Mouse (Mus musculus): ENCODE measurements around the gene Rhoa. TPM values are rescaled to one million over a fixed set of nuclear protein-coding genes. Genes with fewer than 3 reads are reported as not detected.
"Not testable (repeated sequence)": the region's sequence is repeated elsewhere in the genome, so short reads cannot be mapped to it uniquely, and the experiment has no call there.

Rhoa gene
- polyA plus RNA-seq, 1 experiment from 2014 or later = 556 TPM

- H3K4me1 ChIP-seq (replicated peaks; ENCODE audit: control insufficient read depth, insufficient read depth, low read length) = peaks cover 28% of the 10 kb centered on the region
- 0% methylated on average over 1 of the region's 1 CpGs for WGBS
- peak overlapping the region; percentile 86 for H3K27ac ChIP-seq (ENCODE audit: low read length)
- no peaks in the 10 kb centered on the region for H3K27me3 ChIP-seq (ENCODE audit: control insufficient read depth, insufficient read depth, low read depth, low read length)
- peak overlapping the region; percentile 96 for H3K9ac ChIP-seq (ENCODE audit: low read length)
- peaks cover 12% of the 10 kb centered on the region for H3K36me3 ChIP-seq (ENCODE audit: control insufficient read depth, insufficient read depth, low read length)
- peak overlapping the region; percentile 84 for H3K4me2 ChIP-seq (ENCODE audit: low read depth, low read length)
- H3K4me3 ChIP-seq (ENCODE audit: low read length) = peak overlapping the region; percentile 88
- no peaks in the 10 kb centered on the region for H3K9me3 ChIP-seq (ENCODE audit: control insufficient read depth, low read length)
- no peak for ATAC-seq (ENCODE audit: low read depth)
Observed at GRCm38 (mm10) chr9:108305170-108305569, 759 bp upstream of the Rhoa start.

GRCm38 (mm10) chr9:108306571-108306980 lies 647 bp downstream of the Rhoa start:
- ATAC-seq (ENCODE audit: low read depth) = peak; percentile 86
- H3K4me1 ChIP-seq (replicated peaks; ENCODE audit: control insufficient read depth, insufficient read depth, low read length) = peaks cover 29% of the 10 kb centered on the region
- no peaks in the 10 kb centered on the region for H3K9me3 ChIP-seq (ENCODE audit: control insufficient read depth, low read length)
- peak overlapping the region; percentile 93 for H3K4me3 ChIP-seq (ENCODE audit: low read length)
- peaks cover 12% of the 10 kb centered on the region for H3K36me3 ChIP-seq (ENCODE audit: control insufficient read depth, insufficient read depth, low read length)
- peak overlapping the region; percentile 84 for H3K4me2 ChIP-seq (ENCODE audit: low read depth, low read length)
- peak overlapping the region; percentile 100 for H3K27ac ChIP-seq (ENCODE audit: low read length)
- WGBS = under 1% methylated on average over 38 of the region's 51 CpGs
- H3K27me3 ChIP-seq (ENCODE audit: control insufficient read depth, insufficient read depth, low read depth, low read length) = no peaks in the 10 kb centered on the region
- H3K9ac ChIP-seq (ENCODE audit: low read length) = peak overlapping the region; percentile 98

- peak overlapping the region; percentile 98 for H3K9ac ChIP-seq (ENCODE audit: low read length)
- H3K9me3 ChIP-seq (ENCODE audit: control insufficient read depth, low read length) = no peaks in the 10 kb centered on the region
- H3K4me3 ChIP-seq (ENCODE audit: low read length) = peak overlapping the region; percentile 93
- H3K4me2 ChIP-seq (ENCODE audit: low read depth, low read length) = peak overlapping the region; percentile 84
- peaks cover 12% of the 10 kb centered on the region for H3K36me3 ChIP-seq (ENCODE audit: control insufficient read depth, insufficient read depth, low read length)
- WGBS = 5% methylated on average over 12 of the region's 12 CpGs
- ATAC-seq (ENCODE audit: low read depth) = no peak
- H3K27me3 ChIP-seq (ENCODE audit: control insufficient read depth, insufficient read depth, low read depth, low read length) = no peaks in the 10 kb centered on the region
- H3K4me1 ChIP-seq (replicated peaks; ENCODE audit: control insufficient read depth, insufficient read depth, low read length) = peaks cover 29% of the 10 kb centered on the region
- peak overlapping the region; percentile 100 for H3K27ac ChIP-seq (ENCODE audit: low read length)
Observed at GRCm38 (mm10) chr9:108307021-108307807, 1.3 kb downstream of the Rhoa start.

- ATAC-seq (ENCODE audit: low read depth) = no peak
- WGBS = 31% methylated on average over 2 of the region's 2 CpGs
- Histone ChIP-seq H3K4me2 (ENCODE audit: low read depth, low read length) (peak overlapping the region; percentile 84), H3K4me1 (replicated peaks; ENCODE audit: control insufficient read depth, insufficient read depth, low read length) (peaks cover 29% of the 10 kb centered on the region), H3K4me3 (ENCODE audit: low read length) (peak overlapping the region; percentile 54), H3K27ac (ENCODE audit: low read length) (no peak overlapping the region), H3K36me3 (ENCODE audit: control insufficient read depth, insufficient read depth, low read length) (peaks cover 5% of the 10 kb centered on the region; the same call in 1 of the 2 replicates), H3K27me3 (ENCODE audit: control insufficient read depth, insufficient read depth, low read depth, low read length) (no peaks in the 10 kb centered on the region), H3K9me3 (ENCODE audit: control insufficient read depth, low read length) (no peaks in the 10 kb centered on the region), H3K9ac (ENCODE audit: low read length) (peak overlapping the region; percentile 56)
Observed at GRCm38 (mm10) chr9:108308141-108308540, 2.2 kb downstream of the Rhoa start.

- Histone ChIP-seq H3K27ac (ENCODE audit: low read length) (no peak overlapping the region), H3K9ac (ENCODE audit: low read length) (no peak overlapping the region), H3K36me3 (ENCODE audit: control insufficient read depth, insufficient read depth, low read length) (peaks cover 10% of the 10 kb centered on the region), H3K4me2 (ENCODE audit: low read depth, low read length) (no peak overlapping the region), H3K27me3 (ENCODE audit: control insufficient read depth, insufficient read depth, low read depth, low read length) (no peaks in the 10 kb centered on the region), H3K9me3 (ENCODE audit: control insufficient read depth, low read length) (no peaks in the 10 kb centered on the region), H3K4me3 (ENCODE audit: low read length) (no peak overlapping the region), H3K4me1 (replicated peaks; ENCODE audit: control insufficient read depth, insufficient read depth, low read length) (no peaks in the 10 kb centered on the region)
- WGBS = 92% methylated on average over 3 of the region's 3 CpGs
- no peak for ATAC-seq (ENCODE audit: low read depth)
Observed at GRCm38 (mm10) chr9:108317572-108317971, 11.6 kb downstream of the Rhoa start.

- Histone ChIP-seq H3K27me3 (ENCODE audit: control insufficient read depth, insufficient read depth, low read depth, low read length) (no peaks in the 10 kb centered on the region), H3K9ac (ENCODE audit: low read length) (no peak overlapping the region), H3K4me1 (replicated peaks; ENCODE audit: control insufficient read depth, insufficient read depth, low read length) (no peaks in the 10 kb centered on the region), H3K36me3 (ENCODE audit: control insufficient read depth, insufficient read depth, low read length) (peaks cover 10% of the 10 kb centered on the region), H3K27ac (ENCODE audit: low read length) (no peak overlapping the region), H3K4me2 (ENCODE audit: low read depth, low read length) (no peak overlapping the region), H3K9me3 (ENCODE audit: control insufficient read depth, low read length) (no peaks in the 10 kb centered on the region), H3K4me3 (ENCODE audit: low read length) (no peak overlapping the region)
- ATAC-seq (ENCODE audit: low read depth) = no peak
- 82% methylated on average over 2 of the region's 2 CpGs for WGBS
Observed at GRCm38 (mm10) chr9:108318462-108318861, 12.5 kb downstream of the Rhoa start.

- not testable (repeated sequence) for ATAC-seq (ENCODE audit: low read depth); H3K27me3 ChIP-seq (ENCODE audit: control insufficient read depth, insufficient read depth, low read depth, low read length); H3K4me1 ChIP-seq (replicated peaks; ENCODE audit: control insufficient read depth, insufficient read depth, low read length); H3K27ac ChIP-seq (ENCODE audit: low read length); H3K4me3 ChIP-seq (ENCODE audit: low read length); H3K36me3 ChIP-seq (ENCODE audit: control insufficient read depth, insufficient read depth, low read length); H3K9ac ChIP-seq (ENCODE audit: low read length); H3K4me2 ChIP-seq (ENCODE audit: low read depth, low read length); H3K9me3 ChIP-seq (ENCODE audit: control insufficient read depth, low read length)
- 87% methylated on average over 7 of the region's 7 CpGs for WGBS
Observed at GRCm38 (mm10) chr9:108322054-108322453, 16.1 kb downstream of the Rhoa start.

GRCm38 (mm10) chr9:108324784-108325183 lies 18.9 kb downstream of the Rhoa start:
- H3K4me2 ChIP-seq (ENCODE audit: low read depth, low read length) = no peak overlapping the region
- no peak overlapping the region for H3K4me3 ChIP-seq (ENCODE audit: low read length)
- peaks cover 20% of the 10 kb centered on the region for H3K36me3 ChIP-seq (ENCODE audit: control insufficient read depth, insufficient read depth, low read length)
- H3K4me1 ChIP-seq (replicated peaks; ENCODE audit: control insufficient read depth, insufficient read depth, low read length) = no peaks in the 10 kb centered on the region
- H3K27me3 ChIP-seq (ENCODE audit: control insufficient read depth, insufficient read depth, low read depth, low read length) = no peaks in the 10 kb centered on the region
- 78% methylated on average over 1 of the region's 1 CpGs for WGBS
- H3K27ac ChIP-seq (ENCODE audit: low read length) = no peak overlapping the region
- H3K9ac ChIP-seq (ENCODE audit: low read length) = no peak overlapping the region
- no peak for ATAC-seq (ENCODE audit: low read depth)
- no peaks in the 10 kb centered on the region for H3K9me3 ChIP-seq (ENCODE audit: control insufficient read depth, low read length)

GRCm38 (mm10) chr9:108325811-108326210 lies 19.9 kb downstream of the Rhoa start:
- no peak overlapping the region for H3K9ac ChIP-seq (ENCODE audit: low read length)
- no peak for ATAC-seq (ENCODE audit: low read depth)
- H3K4me1 ChIP-seq (replicated peaks; ENCODE audit: control insufficient read depth, insufficient read depth, low read length) = no peaks in the 10 kb centered on the region
- WGBS = 94% methylated on average over 2 of the region's 2 CpGs
- H3K4me2 ChIP-seq (ENCODE audit: low read depth, low read length) = no peak overlapping the region
- H3K4me3 ChIP-seq (ENCODE audit: low read length) = no peak overlapping the region
- no peaks in the 10 kb centered on the region for H3K9me3 ChIP-seq (ENCODE audit: control insufficient read depth, low read length)
- H3K27ac ChIP-seq (ENCODE audit: low read length) = no peak overlapping the region
- H3K36me3 ChIP-seq (ENCODE audit: control insufficient read depth, insufficient read depth, low read length) = peaks cover 24% of the 10 kb centered on the region
- no peaks in the 10 kb centered on the region for H3K27me3 ChIP-seq (ENCODE audit: control insufficient read depth, insufficient read depth, low read depth, low read length)
